Mouse (Mus musculus) C2C12 (cell line): ENCODE measurements around the gene Serpine3. TPM values are rescaled to one million over a fixed set of nuclear protein-coding genes. Genes with fewer than 3 reads are reported as not detected.

Experiments
- H3K27me3 ChIP-seq: one replicate; pipeline ENCODE4 v1.6.1; 2011; ENCODE audit not compliant: control insufficient read depth, insufficient read depth, insufficient read length
- H3K36me3 ChIP-seq: one replicate; pipeline ENCODE4 v1.6.1; 2011; ENCODE audit not compliant: control insufficient read depth, insufficient read depth
- H3K4me3 ChIP-seq: one replicate; pipeline ENCODE4 v1.5.1; 2011; ENCODE audit warnings: mild to moderate bottlenecking, control low read depth; ENCODE audit not compliant: poor library complexity, insufficient read depth, severe bottlenecking
- H3K79me2 ChIP-seq: one replicate; pipeline ENCODE4 v1.6.1; 2011; ENCODE audit not compliant: control insufficient read depth, insufficient read depth
- H3K79me3 ChIP-seq: one replicate; pipeline ENCODE4 v1.6.1; 2011; ENCODE audit warnings: low read depth, control low read depth
- H3ac ChIP-seq: one replicate; pipeline ENCODE3; 2011; ENCODE audit warnings: low read depth; ENCODE audit not compliant: control insufficient read depth, insufficient read length
- CEBPB ChIP-seq: IDR thresholded peaks from one replicate; pipeline ENCODE4 v1.6.1; 2011; ENCODE audit warnings: low read depth, mild to moderate bottlenecking, control low read depth, moderate library complexity
- CTCF ChIP-seq: IDR thresholded peaks from one replicate; pipeline ENCODE4 v1.5.1; 2011; ENCODE audit not compliant: control insufficient read depth, insufficient read depth, insufficient read length
- FOSL1 ChIP-seq: IDR thresholded peaks from one replicate; pipeline ENCODE4 v1.8.0; 2011; ENCODE audit warnings: mild to moderate bottlenecking, low read length; ENCODE audit not compliant: poor library complexity, insufficient read depth, severe bottlenecking
- MAX ChIP-seq: IDR thresholded peaks from one replicate; pipeline ENCODE4 v1.6.1; 2011; ENCODE audit warnings: mild to moderate bottlenecking, control low read depth
- MYOD1 ChIP-seq: IDR thresholded peaks from one replicate; pipeline ENCODE4 v1.6.1; 2011; ENCODE audit warnings: low read depth; ENCODE audit not compliant: control insufficient read depth, insufficient read length
- MYOG ChIP-seq: IDR thresholded peaks from one replicate; pipeline ENCODE4 v1.6.1; 2011; ENCODE audit not compliant: control insufficient read depth, insufficient read length; ENCODE audit errors: extremely low read depth
- USF1 ChIP-seq: IDR thresholded peaks from one replicate; pipeline ENCODE4 v1.6.1; 2011; ENCODE audit warnings: low read depth, mild to moderate bottlenecking, control low read depth, moderate library complexity
- polyA plus RNA-seq: library from polyadenylated mRNA; unstranded; fragments of >200 nt; fragmentation: generic; extraction: Trizol; gene quantifications from one replicate; pipeline ENCODE4 v1.2.1, GENCODE M21; 2012; ENCODE audit warnings: missing spikeins

Serpine3 gene
- polyA plus RNA-seq, 1 experiment, result not detected

DNA sequence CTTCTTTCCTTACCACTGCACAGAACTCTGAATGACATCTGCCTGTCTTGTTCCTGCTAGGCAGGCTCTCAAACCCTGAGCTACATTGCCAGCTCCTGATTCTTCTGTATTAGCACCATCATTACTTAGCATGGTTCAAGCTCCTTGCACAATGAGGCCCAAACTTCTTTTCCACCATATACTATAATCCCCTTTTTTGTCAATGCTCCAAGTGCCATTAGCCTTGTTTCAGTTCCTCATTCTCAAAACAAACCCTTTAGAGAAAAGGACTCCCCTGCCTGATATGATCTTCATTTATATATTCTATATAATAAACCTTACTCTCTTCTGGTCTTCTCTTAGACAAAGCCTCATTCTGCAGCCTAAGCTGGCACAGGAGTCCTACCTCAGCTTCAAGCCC lies 61.1 kb downstream of the Serpine3 start:
- Histone ChIP-seq H3K4me3 (no peak overlapping the region), H3K36me3 (peaks cover 32% of the 10 kb centered on the region), H3K79me3 (peaks cover 22% of the 10 kb centered on the region), H3ac (no peak overlapping the region), H3K27me3 (no peaks in the 10 kb centered on the region), H3K79me2 (peaks cover 88% of the 10 kb centered on the region)
- TF ChIP-seq MYOD1, result no peak
- no peak for TF ChIP-seq CEBPB
- no peak for TF ChIP-seq CTCF
- TF ChIP-seq USF1, result no peak
- TF ChIP-seq FOSL1, result no peak
- TF ChIP-seq MYOG, result no peak
- TF ChIP-seq MAX, result no peak

DNA sequence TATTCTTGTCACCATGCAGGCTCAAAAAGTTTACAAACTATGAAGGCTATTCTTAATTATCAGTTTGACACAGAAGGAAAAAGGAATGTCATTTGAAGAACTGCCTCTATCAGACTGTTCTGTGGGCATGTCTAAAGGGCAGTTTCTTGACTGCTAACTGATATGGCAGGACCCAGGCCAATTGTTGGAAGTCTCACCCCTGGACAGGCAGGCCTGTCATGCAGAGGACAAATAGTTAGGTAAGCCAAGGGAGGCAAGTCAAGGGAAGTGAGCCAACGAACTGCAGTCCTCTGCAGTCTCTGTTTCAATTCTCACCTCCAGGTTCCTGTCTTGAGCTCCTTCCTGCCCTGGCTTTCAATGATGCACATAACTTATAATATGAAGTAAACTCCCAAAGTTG lies 68.4 kb downstream of the Serpine3 start:
- Histone ChIP-seq H3K27me3 (no peaks in the 10 kb centered on the region), H3K79me2 (peaks cover 58% of the 10 kb centered on the region), H3K4me3 (no peak overlapping the region), H3K79me3 (peaks cover 14% of the 10 kb centered on the region), H3K36me3 (peaks cover 39% of the 10 kb centered on the region), H3ac (no peak overlapping the region)
- TF ChIP-seq MYOD1, result no peak
- TF ChIP-seq CEBPB, result no peak
- no peak for TF ChIP-seq MYOG
- no peak for TF ChIP-seq MAX
- no peak for TF ChIP-seq CTCF
- TF ChIP-seq USF1, result no peak

DNA sequence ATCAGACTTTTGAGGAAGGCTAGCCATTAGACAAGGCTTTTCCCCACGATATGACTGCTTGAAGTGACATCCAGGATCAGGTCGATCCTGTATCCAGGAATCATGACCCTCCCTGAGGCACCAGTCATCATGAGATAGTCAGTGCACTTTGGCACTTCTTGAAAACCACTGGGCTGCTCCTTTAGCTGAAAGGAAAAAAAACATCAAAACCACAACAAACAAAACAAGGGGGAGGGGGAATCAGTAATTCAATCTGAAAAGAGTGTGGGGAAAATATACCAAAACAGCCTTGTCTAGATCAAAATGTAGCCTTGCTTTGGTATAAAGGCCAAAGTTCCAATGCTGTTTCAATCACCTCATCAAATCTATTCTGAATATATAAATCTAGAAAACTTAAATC lies 70.2 kb downstream of the Serpine3 start:
- no peak overlapping the region for H3ac ChIP-seq
- H3K36me3 ChIP-seq, result peaks cover 46% of the 10 kb centered on the region
- peaks cover 53% of the 10 kb centered on the region for H3K79me2 ChIP-seq
- TF ChIP-seq CEBPB, result no peak
- no peak for TF ChIP-seq MAX
- no peak for TF ChIP-seq MYOD1
- no peak for TF ChIP-seq CTCF
- no peak for TF ChIP-seq USF1
- no peak for TF ChIP-seq MYOG
- no peak for TF ChIP-seq FOSL1
- H3K4me3 ChIP-seq, result no peak overlapping the region
- no peaks in the 10 kb centered on the region for H3K27me3 ChIP-seq
- peaks cover 10% of the 10 kb centered on the region for H3K79me3 ChIP-seq

DNA sequence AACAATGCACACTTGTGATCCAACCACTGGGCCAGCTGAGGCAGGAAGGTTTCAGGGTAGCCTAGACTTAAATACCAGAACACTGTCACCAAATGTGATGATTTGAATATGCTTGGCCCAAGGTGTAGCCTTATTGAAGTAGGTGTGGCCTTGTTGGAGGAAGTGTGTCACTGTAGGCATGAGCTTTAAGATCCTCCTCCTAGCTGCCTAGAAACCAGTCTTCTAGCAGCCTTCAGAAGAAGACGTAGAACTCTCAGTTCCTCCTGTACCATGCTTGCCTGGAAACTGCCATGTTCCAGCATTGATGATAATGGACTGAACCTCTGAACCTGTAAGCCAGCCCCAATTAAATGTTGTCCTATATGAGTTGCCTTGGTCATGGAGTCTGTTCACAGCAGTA lies 72.2 kb downstream of the Serpine3 start:
- Histone ChIP-seq H3K4me3 (no peak overlapping the region), H3K79me2 (peaks cover 56% of the 10 kb centered on the region), H3K27me3 (no peaks in the 10 kb centered on the region), H3K36me3 (peaks cover 59% of the 10 kb centered on the region), H3K79me3 (peaks cover 18% of the 10 kb centered on the region), H3ac (no peak overlapping the region)
- TF ChIP-seq MYOD1 (no peak), USF1 (no peak)

Other genes with a start within 250 kb of the Serpine3 start
- gene Gucy1b2, start 207.4 kb upstream of the Serpine3 start, polyA plus RNA-seq, result not detected
- 0.19 TPM for gene Fam124a, start 107.9 kb upstream of the Serpine3 start, polyA plus RNA-seq
- gene Gm4131, start 96.7 kb upstream of the Serpine3 start, polyA plus RNA-seq, result not detected
- 6.7 TPM for gene Ints6, start 97.5 kb downstream of the Serpine3 start, polyA plus RNA-seq
- gene Wdfy2, start 174.0 kb downstream of the Serpine3 start, polyA plus RNA-seq, result 4.8 TPM